10 mouse cellular contexts compared by ENCODE assay signal in genomic region chr1:81076831-81077664, GRCm38 (mm10). TPM values are rescaled to one million over a fixed set of nuclear protein-coding genes. Genes with fewer than 3 reads are reported as not detected.
A peak's percentile ranks its signal among the peaks of the same experiment; 100 is the strongest.
DNase-seq lines count a peak whose midpoint lies in the region; ATAC-seq and TF ChIP-seq lines count a peak whose summit lies in the region.
"Had no signal": no experiment of that assay in that cellular context is flagged by ENCODE, and none has a peak within 500 bp of the region (broad histone marks: within the 10 kb centered on the region; RNA-seq: fewer than 3 reads in every experiment).

Gene Nyap2 (plus strand): TSS chr1:81076950.

- H3K27ac ChIP-seq in kidney, embryonic 15.5 days = no peak within 1 kb of the TSS
- no peak within 1 kb of the TSS for H3K27ac ChIP-seq in embryonic facial prominence, embryonic 14.5 days (replicated peaks; ENCODE audit: low read depth, low read length)
- H3K27ac ChIP-seq in layer of hippocampus, adult 2 months = peak within 1 kb of the TSS; percentile 91
- peak within 1 kb of the TSS; percentile 96 for H3K27ac ChIP-seq in midbrain, embryonic 16.5 days (ENCODE audit: low read length)
- no peak within 1 kb of the TSS for H3K27ac ChIP-seq in gastrocnemius, adult 2 months
- H3K27ac ChIP-seq: macrophage had no signal

- H3K4me2 ChIP-seq in kidney, embryonic 15.5 days = no peak within 1 kb of the TSS
- no peak within 1 kb of the TSS for H3K4me2 ChIP-seq in embryonic facial prominence, embryonic 14.5 days (ENCODE audit: low read depth, low read length)
- peak within 1 kb of the TSS; percentile 61 for H3K4me2 ChIP-seq in midbrain, embryonic 16.5 days (ENCODE audit: low read length)

- intact Hi-C loops in gastrocnemius, adult 2 months (cut with DNase I) = no loop called here

- no peaks in the 10 kb centered on the region for H3K4me1 ChIP-seq in kidney, embryonic 15.5 days
- no peaks in the 10 kb centered on the region for H3K4me1 ChIP-seq in embryonic facial prominence, embryonic 14.5 days (ENCODE audit: control insufficient read depth, insufficient read depth, low read length)
- H3K4me1 ChIP-seq in midbrain, embryonic 16.5 days (ENCODE audit: control insufficient read depth, insufficient read depth, low read length) = peaks cover 11% of the 10 kb centered on the region

- TF ChIP-seq CTCF in layer of hippocampus, adult 2 months (conservative IDR thresholded peaks at IDR 0.05) = no peak
- TF ChIP-seq CTCF in gastrocnemius, adult 2 months (IDR thresholded peaks at IDR 0.05) = no peak

- H3K27me3 ChIP-seq in kidney, embryonic 15.5 days = peaks cover 3% of the 10 kb centered on the region; the same call in 1 of the 2 replicates
- H3K27me3 ChIP-seq in embryonic facial prominence, embryonic 14.5 days (replicated peaks; ENCODE audit: control insufficient read depth, insufficient read depth, low read length) = no peaks in the 10 kb centered on the region
- no peaks in the 10 kb centered on the region for H3K27me3 ChIP-seq in midbrain, embryonic 16.5 days (ENCODE audit: control insufficient read depth, insufficient read depth, low read depth, low read length)

- 38% methylated on average over 16 of the region's 16 CpGs for WGBS in kidney, embryonic 15.5 days
- 32% methylated on average over 16 of the region's 16 CpGs for WGBS in embryonic facial prominence, embryonic 14.5 days
- WGBS in midbrain, embryonic 16.5 days = 11% methylated on average over 16 of the region's 16 CpGs

- no peaks in the 10 kb centered on the region for H3K36me3 ChIP-seq in kidney, embryonic 15.5 days
- no peaks in the 10 kb centered on the region for H3K36me3 ChIP-seq in embryonic facial prominence, embryonic 14.5 days (ENCODE audit: control insufficient read depth, insufficient read depth, low read length)
- no peaks in the 10 kb centered on the region for H3K36me3 ChIP-seq in midbrain, embryonic 16.5 days (ENCODE audit: control insufficient read depth, insufficient read depth, low read length)

- ATAC-seq in kidney, embryonic 15.5 days (replicated peaks; ENCODE audit: low FRiP score) = no peak
- peak; percentile 71; the same call in 1 of the 2 replicates for ATAC-seq in embryonic facial prominence, embryonic 14.5 days (ENCODE audit: low read depth)
- peak; percentile 92 for ATAC-seq in midbrain, embryonic 16.5 days

- no peak within 1 kb of the TSS for H3K9ac ChIP-seq in kidney, embryonic 15.5 days
- no peak within 1 kb of the TSS for H3K9ac ChIP-seq in embryonic facial prominence, embryonic 14.5 days (ENCODE audit: low read depth, low read length)
- H3K9ac ChIP-seq in midbrain, embryonic 16.5 days (ENCODE audit: low read depth, low read length) = peak within 1 kb of the TSS; percentile 62

- H3K9me3 ChIP-seq in kidney, embryonic 15.5 days (replicated peaks) = no peaks in the 10 kb centered on the region
- no peaks in the 10 kb centered on the region for H3K9me3 ChIP-seq in embryonic facial prominence, embryonic 14.5 days (ENCODE audit: control insufficient read depth, low read length)
- H3K9me3 ChIP-seq in midbrain, embryonic 16.5 days (replicated peaks; ENCODE audit: control insufficient read depth, low read length, poor library complexity, severe bottlenecking) = no peaks in the 10 kb centered on the region

- peak; percentile 23 for DNase-seq in kidney, postnatal 10 days
- DNase-seq in embryonic facial prominence, embryonic 14.5 days (ENCODE audit: low spot score) = peak; percentile 73
- peak; percentile 63 to 67 for DNase-seq in layer of hippocampus, adult 2 months (ENCODE audit: low spot score in 2 of 2)
- DNase-seq in ovary, postnatal 36 days (ENCODE audit: low spot score) = no peak
- no peak for DNase-seq in ovary, postnatal 10 days (ENCODE audit: low spot score)
- no peak for DNase-seq in gastrocnemius, adult 2 months

- H3K4me3 ChIP-seq in kidney, embryonic 15.5 days (replicated peaks) = no peak within 1 kb of the TSS
- no peak within 1 kb of the TSS for H3K4me3 ChIP-seq in embryonic facial prominence, embryonic 14.5 days (ENCODE audit: low read depth, low read length)
- H3K4me3 ChIP-seq in layer of hippocampus, adult 2 months = peak within 1 kb of the TSS; percentile 64
- H3K4me3 ChIP-seq in midbrain, embryonic 16.5 days (ENCODE audit: low read depth, low read length) = peak within 1 kb of the TSS; percentile 52
- no peak within 1 kb of the TSS for H3K4me3 ChIP-seq in gastrocnemius, adult 2 months
- H3K4me3 ChIP-seq: erythroblast, embryonic 14.5 days had no signal

RNA-seq across cellular contexts. Expression of gene Nyap2, which starts in this region (rescaled TPM):
- polyA plus RNA-seq in kidney, embryonic 15.5 days (2015; fragmentation: Nextera tagmentation; extraction: Ambion mirVana) = 0.17 and 0.29 TPM in 2 replicates
- 1.3 and 1.4 TPM in 2 replicates for polyA plus RNA-seq in embryonic facial prominence, embryonic 14.5 days (2014; fragmentation: Nextera tagmentation; extraction: Ambion mirVana)
- total RNA-seq in layer of hippocampus, adult 2 months (2021) = 10 to 100 TPM; 20.1 TPM
- polyA plus RNA-seq in midbrain, embryonic 16.5 days (2015; fragmentation: Nextera tagmentation; extraction: Ambion mirVana) = 12.9 and 13.6 TPM in 2 replicates
- total RNA-seq in gastrocnemius, adult 2 months (2021) = not detected
- polyA plus RNA-seq: erythroblast, embryonic 14.5 days had no signal

Comparison
In these comparisons a context has a peak if more than half of its experiments do, and no peak if none do; other contexts are left out.
1. RNA of gene Nyap2 (total RNA-seq): 20.1 TPM in layer of hippocampus, adult 2 months; not detected in gastrocnemius, adult 2 months; every median in the first group is over 10 times any median in the second.
2. DNase-seq: peak in kidney, postnatal 10 days (single experiment), embryonic facial prominence, embryonic 14.5 days (single experiment) and layer of hippocampus, adult 2 months (2 of 2); none in ovary, postnatal 36 days (single experiment), ovary, postnatal 10 days (single experiment) and gastrocnemius, adult 2 months (single experiment).
3. H3K27ac ChIP-seq: peak in layer of hippocampus, adult 2 months (single experiment) and midbrain, embryonic 16.5 days (single experiment); none in kidney, embryonic 15.5 days (single experiment), embryonic facial prominence, embryonic 14.5 days (single experiment) and gastrocnemius, adult 2 months (single experiment).
4. H3K4me3 ChIP-seq: peak in layer of hippocampus, adult 2 months (single experiment) and midbrain, embryonic 16.5 days (single experiment); none in kidney, embryonic 15.5 days (single experiment), embryonic facial prominence, embryonic 14.5 days (single experiment) and gastrocnemius, adult 2 months (single experiment).